Mouse (Mus musculus) urinary bladder, postnatal 25 days (tissue): ENCODE measurements at regions not wholly inside any gene's neighbourhood (a gene's known extent, or its start where the extent isn't known, plus 50 kb on each side); places are given as distances from the start of the nearest gene placed in this dataset.

Experiments
- DNase-seq: peaks from one replicate; pipeline ENCODE4 v3.0.0; 2022; ENCODE audit warnings: low spot score

DNA sequence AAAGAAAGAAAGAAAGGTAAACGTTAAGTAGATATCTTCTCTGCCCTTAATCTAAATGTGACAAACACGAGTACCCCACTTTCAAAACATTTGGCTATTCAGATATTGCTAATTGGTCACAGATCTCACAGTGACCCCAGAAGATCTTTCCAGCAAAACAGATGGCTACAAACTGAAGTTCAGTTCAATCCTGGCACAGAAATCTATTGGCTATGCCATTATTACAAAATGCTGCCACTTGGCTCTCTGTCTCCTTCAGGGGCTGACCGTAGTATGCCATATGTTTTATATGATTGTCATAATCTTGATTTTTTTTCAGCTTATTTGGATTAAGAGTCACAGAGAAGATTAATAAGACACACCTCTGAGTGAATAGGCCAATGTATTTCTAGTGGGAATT is 873.2 kb downstream of the Slc22a22 start:
- no peak for DNase-seq

GRCm38 (mm10) chr15:56592656-56593055 is 884.8 kb downstream of the Slc22a22 start:
- no peak for DNase-seq

GRCm38 (mm10) chr15:56580745-56581515 is 896.5 kb downstream of the Slc22a22 start:
- DNase-seq = no peak

GRCm38 (mm10) chr15:56563192-56563591 is 914.2 kb downstream of the Slc22a22 start:
- DNase-seq = no peak

GRCm38 (mm10) chr15:56562785-56563184 is 914.6 kb downstream of the Slc22a22 start:
- no peak for DNase-seq

- DNase-seq = no peak
Observed at GRCm38 (mm10) chr15:56562143-56562542, 915.3 kb downstream of the Slc22a22 start.

- peak; percentile 3 for DNase-seq
Observed at GRCm38 (mm10) chr15:56554386-56554785, 923.0 kb downstream of the Slc22a22 start.

DNA sequence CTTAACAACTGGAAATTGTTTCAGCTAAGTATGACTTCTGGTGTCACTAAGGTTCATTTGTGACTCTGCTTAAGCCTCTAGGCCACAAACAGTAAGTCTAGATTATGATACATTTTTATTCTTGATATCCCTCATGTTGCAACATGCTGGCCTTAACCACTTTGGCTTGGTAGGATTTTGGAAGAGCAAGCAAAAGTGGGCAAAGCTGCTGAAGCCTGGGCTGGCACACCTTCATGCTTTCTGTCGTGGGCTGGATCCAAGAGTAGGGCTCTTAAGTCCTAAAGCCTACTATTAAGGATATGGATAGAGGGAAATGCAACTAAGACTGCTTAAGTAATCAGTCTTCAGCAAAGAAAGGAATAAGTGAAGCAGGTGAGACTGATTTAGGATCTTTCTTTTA is 923.6 kb downstream of the Slc22a22 start:
- DNase-seq = no peak

DNA sequence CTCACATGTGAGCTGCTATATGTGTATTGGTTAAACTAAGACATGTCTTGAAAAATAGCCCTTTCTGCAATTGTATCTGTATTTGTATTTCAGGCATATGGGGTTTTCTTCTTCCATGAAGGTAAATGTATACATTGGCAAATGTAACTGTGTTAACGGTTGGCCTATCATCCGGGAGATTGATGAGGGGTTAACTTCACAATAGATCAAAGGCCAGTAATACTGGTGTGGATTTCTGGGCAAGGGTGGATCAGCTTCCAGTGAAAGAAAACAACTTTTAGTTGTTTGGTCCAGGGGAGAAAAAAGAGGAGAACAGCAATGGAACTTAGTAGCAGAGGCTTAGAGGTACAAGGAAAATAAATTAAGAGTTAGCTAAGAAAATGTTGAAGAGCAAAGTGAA is 945.9 kb downstream of the Slc22a22 start:
- DNase-seq = no peak

- DNase-seq = no peak
Observed at GRCm38 (mm10) chr15:56518379-56518778, 959.0 kb downstream of the Slc22a22 start.

GRCm38 (mm10) chr15:56516095-56516494 is 961.3 kb downstream of the Slc22a22 start:
- DNase-seq = no peak

GRCm38 (mm10) chr15:56498774-56499173 is 978.7 kb downstream of the Slc22a22 start:
- no peak for DNase-seq

DNA sequence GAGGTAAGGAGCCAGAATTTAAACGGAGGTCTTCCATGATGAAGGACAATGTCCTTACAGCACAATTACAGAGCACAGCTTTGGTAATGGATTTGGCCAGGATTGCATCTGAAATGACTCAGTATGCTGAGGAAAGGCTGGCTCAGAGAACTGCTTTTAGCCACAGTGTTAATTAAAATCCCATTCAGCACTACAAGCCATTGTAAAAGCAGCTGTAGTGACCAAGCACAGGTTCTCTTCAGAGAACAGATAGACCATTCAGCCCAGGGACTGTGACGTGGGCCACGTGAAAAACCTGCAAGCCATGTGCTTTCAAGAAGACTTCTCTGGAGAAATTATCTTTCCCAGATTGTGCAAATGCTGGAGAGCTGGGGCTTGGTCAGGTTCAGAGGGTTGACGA is 979.7 kb downstream of the Slc22a22 start:
- DNase-seq = no peak

- DNase-seq = no peak
Observed at GRCm38 (mm10) chr15:56496355-56496754, 981.1 kb downstream of the Slc22a22 start.

DNA sequence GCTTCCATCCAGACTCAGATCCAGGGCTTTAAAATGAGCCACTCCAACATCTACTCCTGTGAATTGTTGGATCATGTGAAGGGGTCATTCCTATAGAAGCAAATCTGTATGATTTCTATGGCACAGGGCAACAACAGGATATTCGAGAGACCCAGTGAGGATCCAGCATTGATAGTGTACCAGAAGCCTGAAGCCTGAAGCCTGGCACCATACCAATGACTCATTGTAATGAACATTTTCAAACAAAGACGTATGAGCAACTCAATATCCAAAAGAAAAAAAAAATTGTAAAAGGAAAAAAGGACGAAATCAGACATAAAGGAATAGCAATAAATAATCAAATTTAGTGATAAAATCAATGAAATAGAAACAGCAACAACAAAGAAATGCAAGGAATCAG is 991.5 kb downstream of the Slc22a22 start:
- no peak for DNase-seq

- no peak for DNase-seq
Observed at GRCm38 (mm10) chr15:56484693-56485092, 992.7 kb downstream of the Slc22a22 start.

GRCm38 (mm10) chr15:56479682-56480081 is 997.7 kb downstream of the Slc22a22 start:
- DNase-seq = no peak

- DNase-seq = no peak
Observed at GRCm38 (mm10) chr15:56479015-56479414, 998.4 kb downstream of the Slc22a22 start.

DNA sequence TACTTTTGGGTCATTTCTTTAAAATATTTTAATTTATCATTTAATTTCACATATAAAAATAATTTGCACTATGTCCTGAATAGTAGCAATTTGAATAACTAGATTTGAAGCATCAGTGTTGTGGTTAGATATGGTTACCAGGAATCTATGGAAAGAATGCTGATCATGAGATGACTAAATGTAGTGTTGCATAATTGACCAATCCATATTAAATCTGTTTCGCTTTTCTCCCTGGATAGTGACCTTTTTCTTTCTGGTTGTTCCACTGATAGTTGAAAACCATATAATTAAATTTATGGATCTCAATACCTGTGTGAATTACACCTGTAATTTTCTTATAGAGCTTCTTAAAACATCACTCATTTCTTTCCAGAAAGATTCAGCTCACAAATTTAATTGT is 1003.7 kb downstream of the Slc22a22 start:
- DNase-seq = no peak

DNA sequence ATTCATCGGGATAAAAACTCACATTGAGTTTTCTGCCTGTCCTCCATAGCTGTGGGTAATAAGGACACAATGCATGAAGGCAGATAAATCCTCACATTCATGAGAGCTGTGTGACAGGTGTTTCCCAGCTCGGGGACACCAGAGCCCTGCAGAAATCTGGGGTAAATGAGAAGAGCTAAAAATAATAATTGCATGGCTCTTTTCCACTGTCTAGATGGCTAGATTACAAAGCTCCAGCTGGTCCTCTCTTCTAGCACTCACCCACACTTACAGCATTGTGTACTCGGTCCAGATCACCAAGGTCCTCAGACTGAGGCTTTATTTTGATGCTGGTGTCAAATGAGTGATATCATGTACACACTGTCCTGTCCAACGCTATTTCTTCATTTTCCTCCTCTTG is 1025.5 kb downstream of the Slc22a22 start:
- no peak for DNase-seq

- DNase-seq = no peak
Observed at GRCm38 (mm10) chr15:56448015-56448645, 1029.3 kb downstream of the Slc22a22 start.

GRCm38 (mm10) chr15:56440171-56440570 is 1037.3 kb downstream of the Slc22a22 start:
- no peak for DNase-seq

- DNase-seq = no peak
Observed at GRCm38 (mm10) chr15:56438370-56438769, 1039.1 kb downstream of the Slc22a22 start.

DNA sequence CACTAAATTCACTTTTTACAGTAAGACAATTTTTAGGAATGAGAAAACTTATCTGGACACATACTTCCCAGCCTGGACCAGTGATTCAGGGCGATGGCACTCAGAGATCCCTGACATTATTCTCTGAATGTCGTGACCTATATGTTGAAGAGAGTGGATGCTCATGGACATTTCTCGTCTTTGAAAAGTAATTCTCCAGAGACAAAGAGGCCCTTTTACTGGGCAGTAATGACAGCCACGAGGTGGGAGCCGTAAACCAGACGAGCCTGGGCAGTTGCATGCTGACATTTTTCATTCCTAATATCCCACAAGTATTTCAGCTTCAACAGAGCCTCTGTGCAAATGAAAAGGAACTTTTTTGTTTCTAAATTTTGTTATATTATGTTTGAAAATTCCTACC is 1041.3 kb downstream of the Slc22a22 start:
- no peak for DNase-seq
